Mouse (Mus musculus) heart, embryonic 16.5 days (tissue): ENCODE measurements around the gene Ssbp3. TPM values are rescaled to one million over a fixed set of nuclear protein-coding genes. Genes with fewer than 3 reads are reported as not detected.

ENCODE experiments used
- ATAC-seq: fragments of 200-750 bp; cut with Nextera tagmentation; replicated peaks from 2 replicates; pipeline ENCODE4 v1.8.0; 2017; ENCODE audit warnings: moderate number of reproducible peaks; ENCODE audit not compliant: insufficient read depth, low FRiP score; ENCODE audit errors: extremely low read depth
- H3K27ac ChIP-seq: fragments of 300-500 bp; sonication (generic); 2 replicates; pipeline ENCODE4 v1.5.1; 2014; ENCODE audit warnings: mild to moderate bottlenecking, low read length, control low read depth, moderate library complexity
- H3K27me3 ChIP-seq: fragments of 300-500 bp; sonication (generic); 2 replicates; pipeline ENCODE4 v1.6.1; 2014; ENCODE audit warnings: low read length, mixed read lengths; ENCODE audit not compliant: control insufficient read depth, insufficient read depth
- H3K36me3 ChIP-seq: fragments of 300-500 bp; sonication (generic); 2 replicates; pipeline ENCODE4 v1.6.1; 2014; ENCODE audit not compliant: control insufficient read depth, insufficient read depth
- H3K4me1 ChIP-seq: fragments of 300-500 bp; sonication (generic); 2 replicates; pipeline ENCODE4 v1.6.1; 2014; ENCODE audit warnings: low read length, mixed read lengths; ENCODE audit not compliant: control insufficient read depth, insufficient read depth
- H3K4me2 ChIP-seq: fragments of 300-500 bp; sonication (generic); 2 replicates; pipeline ENCODE4 v1.6.1; 2014; ENCODE audit warnings: low read depth, mild to moderate bottlenecking, control low read depth, low read length
- H3K4me3 ChIP-seq: fragments of 300-500 bp; sonication (generic); 2 replicates; pipeline ENCODE4 v1.5.1; 2014; ENCODE audit warnings: mild to moderate bottlenecking, control low read depth, low read length
- H3K9ac ChIP-seq: fragments of 300-500 bp; sonication (generic); 2 replicates; pipeline ENCODE4 v1.6.1; 2014; ENCODE audit warnings: low read length, control low read depth
- H3K9me3 ChIP-seq: fragments of 300-500 bp; sonication (generic); replicated peaks from 2 replicates; pipeline ENCODE4 v1.6.1; 2016; ENCODE audit warnings: low read length; ENCODE audit not compliant: control insufficient read depth
- WGBS: fragments of 180-500 bp; shearing (Covaris S2); extraction: QIAGEN DNeasy Blood & Tissue Kit; methylation state at CpG from one replicate; pipeline ENCODE4 v1.1.7; 2014; 5-methylcytosine and 5-hydroxymethylcytosine counted together
- polyA plus RNA-seq: library from polyadenylated mRNA; unstranded; fragments of >200 nt; fragmentation: Nextera tagmentation; extraction: Ambion mirVana; gene quantifications from 2 replicates; pipeline ENCODE4 v1.2.1, GENCODE M21; 2015

Ssbp3 gene
- polyA plus RNA-seq, 1 experiment from 2014 or later: 52.9 TPM

DNA sequence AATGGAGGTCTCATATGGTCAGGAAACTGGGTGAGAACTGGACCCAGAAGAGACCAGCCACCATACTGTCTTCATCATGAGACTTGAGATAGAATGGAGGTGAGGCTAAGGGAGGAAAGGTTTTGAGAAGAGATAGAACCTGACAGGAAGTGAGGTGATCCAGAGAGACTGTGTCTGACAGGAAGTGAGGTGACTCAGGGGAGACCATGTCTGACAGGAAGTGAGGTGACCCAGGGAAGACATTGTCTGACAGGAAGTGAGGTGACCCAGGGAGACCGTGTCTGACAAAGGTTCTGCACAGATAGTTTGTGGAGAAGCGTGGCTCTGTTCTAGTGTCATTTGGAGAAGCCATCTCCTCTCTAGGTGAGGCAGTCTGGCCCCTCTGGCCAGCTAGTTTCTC lies 47.6 kb downstream of the Ssbp3 start:
- WGBS: 55% methylated on average over 2 of the region's 2 CpGs

DNA sequence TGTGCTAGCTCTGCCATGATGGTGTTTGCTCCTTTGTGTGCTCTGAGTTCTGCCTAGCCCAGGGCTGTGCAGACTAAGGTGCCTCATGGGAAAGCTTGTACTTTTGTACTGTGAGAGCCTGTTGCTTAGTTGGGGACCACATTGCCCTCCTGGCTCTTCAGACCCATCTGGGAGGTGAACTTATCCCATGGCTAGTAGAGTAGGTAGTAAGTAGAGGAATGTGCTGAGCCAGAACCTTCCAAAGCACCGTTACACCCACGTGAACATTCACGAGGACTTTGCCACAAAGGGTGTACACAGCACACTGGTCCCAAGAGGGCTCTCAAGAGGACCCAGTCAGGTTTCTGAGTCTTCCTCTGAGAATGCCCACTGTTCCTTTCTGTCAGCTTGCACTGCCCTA lies 48.1 kb downstream of the Ssbp3 start:
- Histone ChIP-seq H3K4me1 (peaks cover 43% of the 10 kb centered on the region), H3K4me3 (no peak overlapping the region), H3K36me3 (no peaks in the 10 kb centered on the region), H3K27me3 (no peaks in the 10 kb centered on the region), H3K9me3 (no peaks in the 10 kb centered on the region), H3K27ac (no peak overlapping the region), H3K4me2 (no peak overlapping the region), H3K9ac (no peak overlapping the region)
- 77% methylated on average over 3 of the region's 3 CpGs for WGBS
- ATAC-seq: no peak

More for the DNA sequence above, 47.6 kb downstream of the Ssbp3 start:
- ATAC-seq: no peak
- Histone ChIP-seq H3K9me3 (no peaks in the 10 kb centered on the region), H3K9ac (no peak overlapping the region), H3K27me3 (no peaks in the 10 kb centered on the region), H3K4me2 (no peak overlapping the region), H3K36me3 (no peaks in the 10 kb centered on the region), H3K4me3 (no peak overlapping the region), H3K4me1 (peaks cover 47% of the 10 kb centered on the region), H3K27ac (no peak overlapping the region)

GRCm38 (mm10) chr4:106959506-106960302 lies 49.2 kb downstream of the Ssbp3 start:
- no peak overlapping the region for H3K9ac ChIP-seq
- no peak overlapping the region for H3K4me3 ChIP-seq
- H3K4me2 ChIP-seq: no peak overlapping the region
- no peaks in the 10 kb centered on the region for H3K9me3 ChIP-seq
- peaks cover 41% of the 10 kb centered on the region for H3K4me1 ChIP-seq
- no peak overlapping the region for H3K27ac ChIP-seq
- H3K27me3 ChIP-seq: no peaks in the 10 kb centered on the region
- no peaks in the 10 kb centered on the region for H3K36me3 ChIP-seq
- WGBS: 74% methylated on average over 12 of the region's 12 CpGs
- no peak for ATAC-seq

DNA sequence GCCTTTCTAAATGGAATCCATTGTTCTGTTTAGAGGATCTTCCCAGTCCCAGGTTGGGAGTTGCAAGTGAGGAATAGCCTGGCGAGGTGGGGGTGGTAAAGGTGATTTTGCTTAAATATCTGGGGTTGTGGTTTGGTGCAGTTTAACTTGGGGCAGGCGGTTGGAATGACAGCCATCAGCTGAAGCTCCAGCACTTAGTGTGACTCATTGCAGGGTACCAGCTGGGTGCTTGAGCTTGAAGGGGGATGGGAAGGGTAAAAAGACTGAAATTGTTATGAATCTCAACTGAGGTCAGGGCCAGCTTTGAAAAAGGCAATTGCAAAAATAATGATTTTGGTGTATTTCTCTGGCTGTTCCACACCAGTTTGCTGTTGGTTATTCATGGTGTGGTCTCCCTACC lies 50.0 kb downstream of the Ssbp3 start:
- 89% methylated on average over 2 of the region's 2 CpGs for WGBS
- Histone ChIP-seq H3K36me3 (no peaks in the 10 kb centered on the region), H3K4me3 (no peak overlapping the region), H3K27ac (no peak overlapping the region), H3K9me3 (no peaks in the 10 kb centered on the region), H3K4me1 (peaks cover 38% of the 10 kb centered on the region), H3K27me3 (no peaks in the 10 kb centered on the region), H3K4me2 (no peak overlapping the region), H3K9ac (no peak overlapping the region)
- ATAC-seq: no peak

- Histone ChIP-seq H3K9ac (no peak overlapping the region), H3K36me3 (no peaks in the 10 kb centered on the region), H3K9me3 (no peaks in the 10 kb centered on the region), H3K4me1 (peaks cover 32% of the 10 kb centered on the region), H3K27me3 (no peaks in the 10 kb centered on the region), H3K4me3 (no peak overlapping the region), H3K27ac (no peak overlapping the region), H3K4me2 (no peak overlapping the region)
- WGBS: 83% methylated on average over 1 of the region's 1 CpGs
- ATAC-seq: no peak
Observed at GRCm38 (mm10) chr4:106961321-106961720, 50.8 kb downstream of the Ssbp3 start.

DNA sequence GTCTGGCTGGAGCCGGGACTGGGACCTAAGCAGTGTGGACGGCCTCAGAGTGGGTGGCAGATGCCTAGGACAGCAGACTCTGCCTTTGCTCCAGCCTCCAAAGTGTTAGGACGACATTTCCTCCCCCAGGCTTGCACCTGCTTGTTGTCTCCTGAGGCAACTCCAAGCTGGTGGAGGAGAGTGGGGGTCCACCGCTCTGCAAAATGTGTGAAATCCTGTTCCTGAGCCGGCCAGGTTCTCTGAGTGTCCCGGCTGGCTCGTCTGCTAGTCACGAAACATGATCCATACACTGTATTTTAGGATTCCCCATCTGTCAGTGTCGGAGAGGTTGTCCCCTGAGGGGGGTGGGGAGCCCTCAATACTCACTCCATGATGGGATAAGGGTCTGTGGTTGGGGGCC lies 53.9 kb downstream of the Ssbp3 start:
- H3K27me3 ChIP-seq: no peaks in the 10 kb centered on the region
- no peak overlapping the region for H3K4me2 ChIP-seq
- no peak overlapping the region for H3K27ac ChIP-seq
- 68% methylated on average over 9 of the region's 9 CpGs for WGBS
- H3K9ac ChIP-seq: no peak overlapping the region
- no peaks in the 10 kb centered on the region for H3K9me3 ChIP-seq
- peaks cover 39% of the 10 kb centered on the region for H3K4me1 ChIP-seq
- no peaks in the 10 kb centered on the region for H3K36me3 ChIP-seq
- no peak for ATAC-seq
- no peak overlapping the region for H3K4me3 ChIP-seq

- ATAC-seq: no peak
- H3K27me3 ChIP-seq: no peaks in the 10 kb centered on the region
- no peak overlapping the region for H3K4me3 ChIP-seq
- 63% methylated on average over 10 of the region's 10 CpGs for WGBS
- H3K4me1 ChIP-seq: peaks cover 41% of the 10 kb centered on the region
- H3K4me2 ChIP-seq: no peak overlapping the region
- H3K9me3 ChIP-seq: no peaks in the 10 kb centered on the region
- no peak overlapping the region for H3K9ac ChIP-seq
- no peaks in the 10 kb centered on the region for H3K36me3 ChIP-seq
- H3K27ac ChIP-seq: no peak overlapping the region
Observed at GRCm38 (mm10) chr4:106964996-106965395, 54.5 kb downstream of the Ssbp3 start.

GRCm38 (mm10) chr4:106966443-106966842 lies 55.9 kb downstream of the Ssbp3 start:
- ATAC-seq: no peak
- H3K9ac ChIP-seq: no peak overlapping the region
- H3K27me3 ChIP-seq: no peaks in the 10 kb centered on the region
- 51% methylated on average over 3 of the region's 3 CpGs for WGBS
- peaks cover 50% of the 10 kb centered on the region for H3K4me1 ChIP-seq
- no peak overlapping the region for H3K27ac ChIP-seq
- H3K4me3 ChIP-seq: no peak overlapping the region
- no peaks in the 10 kb centered on the region for H3K36me3 ChIP-seq
- H3K4me2 ChIP-seq: no peak overlapping the region
- no peaks in the 10 kb centered on the region for H3K9me3 ChIP-seq

DNA sequence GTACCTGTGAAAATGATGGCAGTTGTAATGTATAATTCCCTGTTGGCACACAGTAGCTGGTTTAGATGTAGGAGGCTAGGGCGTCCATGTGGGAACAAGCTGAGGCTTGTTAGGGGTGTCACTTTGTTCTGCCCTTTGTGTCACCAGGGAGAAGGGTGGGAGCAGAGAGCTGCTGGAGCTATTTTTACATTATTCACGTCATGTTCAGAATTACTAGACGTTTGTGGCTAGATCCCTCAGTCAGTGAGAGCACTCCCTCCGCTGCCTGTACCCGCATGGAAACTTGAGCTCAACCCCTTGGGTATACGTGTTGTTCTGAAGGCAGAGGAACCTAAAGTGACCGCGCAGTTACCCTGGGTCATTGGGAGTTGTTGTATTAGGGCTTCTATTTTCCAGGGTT lies 58.4 kb downstream of the Ssbp3 start:
- peak overlapping the region; percentile 80 for H3K27ac ChIP-seq
- no peaks in the 10 kb centered on the region for H3K36me3 ChIP-seq
- H3K9me3 ChIP-seq: no peaks in the 10 kb centered on the region
- H3K4me1 ChIP-seq: peaks cover 56% of the 10 kb centered on the region
- H3K4me2 ChIP-seq: peak overlapping the region; percentile 19; the same call in 1 of the 2 replicates
- peak overlapping the region; percentile 49 for H3K9ac ChIP-seq
- WGBS: 39% methylated on average over 8 of the region's 8 CpGs
- peak; percentile 45 for ATAC-seq
- H3K4me3 ChIP-seq: no peak overlapping the region
- no peaks in the 10 kb centered on the region for H3K27me3 ChIP-seq
